Mouse (Mus musculus): ENCODE results near the gene Olfr520. TPM values are rescaled to one million over a fixed set of nuclear protein-coding genes. Genes with fewer than 3 reads are reported as not detected.
"Not testable (repeated sequence)": the region's sequence is repeated elsewhere in the genome, so short reads cannot be mapped to it uniquely, and the experiment has no call there.

The Olfr520 gene
- polyA plus RNA-seq (2016; fragmentation: Nextera tagmentation; extraction: Ambion mirVana): not detected in 2 replicates

GRCm38 (mm10) chr7:99729973-99730372 is at the start of gene Olfr520:
Olfr520 (plus strand) TSS chr7:99730273.
- H3K9me3 ChIP-seq (replicated peaks): no peaks in the 10 kb centered on the region
- 94% methylated on average over 2 of the region's 2 CpGs for WGBS
- no peak within 1 kb of the TSS for H3K4me3 ChIP-seq
- no peaks in the 10 kb centered on the region for H3K36me3 ChIP-seq
- no peaks in the 10 kb centered on the region for H3K4me1 ChIP-seq
- H3K27ac ChIP-seq: no peak within 1 kb of the TSS
- DNase-seq (ENCODE audit: low spot score): no peak
- H3K27me3 ChIP-seq (ENCODE audit: low read depth, poor library complexity, severe bottlenecking): no peaks in the 10 kb centered on the region

DNA sequence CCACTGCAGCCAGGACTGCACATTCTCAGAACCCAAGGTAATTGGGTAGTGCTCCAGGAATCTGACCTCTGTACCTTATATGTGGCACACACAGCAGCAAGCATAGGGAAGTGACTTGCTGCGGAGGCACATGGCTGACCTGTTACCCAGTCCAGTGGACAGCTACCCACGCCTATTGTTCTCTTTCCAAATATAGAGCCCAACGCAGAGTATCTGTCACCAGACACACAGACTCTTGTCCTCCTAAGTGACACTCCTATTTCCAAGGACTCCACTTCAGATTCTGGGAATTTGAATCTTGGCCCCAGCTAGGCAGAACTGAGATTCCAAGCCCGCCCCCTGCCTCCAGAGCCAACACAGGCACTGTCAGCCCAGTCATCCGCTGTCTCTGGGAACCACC is 49.3 kb upstream of the Olfr520 start:
- DNase-seq (ENCODE audit: low spot score): no peak
- WGBS: 83% methylated on average over 5 of the region's 5 CpGs

GRCm38 (mm10) chr7:99684086-99684485 is 46.0 kb upstream of the Olfr520 start:
- no peak for DNase-seq (ENCODE audit: low spot score)
- Histone ChIP-seq H3K27me3 (ENCODE audit: low read depth, poor library complexity, severe bottlenecking) (no peaks in the 10 kb centered on the region), H3K36me3 (no peaks in the 10 kb centered on the region), H3K9me3 (replicated peaks) (no peaks in the 10 kb centered on the region), H3K27ac (no peak overlapping the region), H3K4me1 (peaks cover 6% of the 10 kb centered on the region; the same call in 1 of the 2 replicates), H3K4me3 (no peak overlapping the region)
- WGBS: 74% methylated on average over 4 of the region's 4 CpGs

More for the DNA sequence above, 49.3 kb upstream of the Olfr520 start:
- H3K36me3 ChIP-seq: no peaks in the 10 kb centered on the region
- no peak overlapping the region for H3K27ac ChIP-seq
- H3K4me3 ChIP-seq: no peak overlapping the region
- H3K27me3 ChIP-seq (ENCODE audit: low read depth, poor library complexity, severe bottlenecking): no peaks in the 10 kb centered on the region
- no peaks in the 10 kb centered on the region for H3K9me3 ChIP-seq (replicated peaks)
- H3K4me1 ChIP-seq: peaks cover 6% of the 10 kb centered on the region; the same call in 1 of the 2 replicates

DNA sequence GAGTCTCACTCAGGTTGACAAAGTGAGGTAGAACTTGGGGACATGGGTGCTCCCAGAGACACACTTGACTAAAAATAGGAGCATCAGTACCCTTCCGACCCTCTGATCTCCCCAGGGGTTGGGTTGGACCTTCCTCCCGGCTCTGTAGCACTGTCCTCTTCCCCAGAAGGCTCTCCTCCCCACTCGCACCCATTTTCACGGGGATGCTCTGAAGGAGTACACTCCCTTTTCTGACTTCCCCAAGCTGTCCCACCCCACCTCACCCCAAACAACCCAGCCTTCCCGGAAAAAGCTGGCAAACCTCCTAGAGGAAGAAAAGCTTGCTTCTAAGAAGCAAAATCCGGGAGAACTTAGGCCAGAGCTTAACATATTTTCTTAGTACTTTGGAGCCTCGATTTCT is 39.3 kb upstream of the Olfr520 start:
- H3K4me3 ChIP-seq: no peak overlapping the region
- no peaks in the 10 kb centered on the region for H3K27me3 ChIP-seq (ENCODE audit: low read depth, poor library complexity, severe bottlenecking)
- H3K36me3 ChIP-seq: no peaks in the 10 kb centered on the region
- H3K9me3 ChIP-seq (replicated peaks): no peaks in the 10 kb centered on the region
- no peak for DNase-seq (ENCODE audit: low spot score)
- H3K27ac ChIP-seq: no peak overlapping the region
- 60% methylated on average over 7 of the region's 7 CpGs for WGBS
- H3K4me1 ChIP-seq: no peaks in the 10 kb centered on the region

- 61% methylated on average over 3 of the region's 3 CpGs for WGBS
- Histone ChIP-seq H3K4me3 (no peak overlapping the region), H3K27ac (no peak overlapping the region)
Observed at GRCm38 (mm10) chr7:99692396-99692795, 37.7 kb upstream of the Olfr520 start.

DNA sequence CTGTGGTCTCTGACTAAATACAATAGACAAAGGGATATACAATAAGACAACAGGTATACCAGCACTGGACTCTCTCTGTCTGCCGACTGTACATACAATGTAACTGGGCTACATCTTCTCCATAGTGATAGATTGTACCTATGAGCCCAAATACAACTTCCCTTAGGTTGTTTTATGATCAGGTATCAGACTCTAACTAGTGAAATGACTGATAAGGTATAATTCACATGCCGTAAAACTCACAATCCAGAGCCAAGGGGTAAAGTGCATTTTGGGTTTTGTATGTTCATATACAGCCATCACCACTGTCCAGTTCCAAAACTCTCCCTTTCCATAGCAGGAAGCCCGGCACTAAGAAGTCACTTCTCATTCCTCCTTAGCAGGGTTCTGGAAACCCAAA is 36.7 kb upstream of the Olfr520 start:
- H3K27me3 ChIP-seq (ENCODE audit: low read depth, poor library complexity, severe bottlenecking): no peaks in the 10 kb centered on the region
- no peak overlapping the region for H3K4me3 ChIP-seq
- H3K9me3 ChIP-seq (replicated peaks): no peaks in the 10 kb centered on the region
- 93% methylated on average over 3 of the region's 3 CpGs for WGBS
- no peak for DNase-seq (ENCODE audit: low spot score)
- H3K4me1 ChIP-seq: no peaks in the 10 kb centered on the region
- no peak overlapping the region for H3K27ac ChIP-seq
- H3K36me3 ChIP-seq: no peaks in the 10 kb centered on the region

More at GRCm38 (mm10) chr7:99692396-99692795, 37.7 kb upstream of the Olfr520 start:
- no peaks in the 10 kb centered on the region for H3K36me3 ChIP-seq
- no peaks in the 10 kb centered on the region for H3K4me1 ChIP-seq
- no peaks in the 10 kb centered on the region for H3K9me3 ChIP-seq (replicated peaks)
- no peaks in the 10 kb centered on the region for H3K27me3 ChIP-seq (ENCODE audit: low read depth, poor library complexity, severe bottlenecking)
- no peak for DNase-seq (ENCODE audit: low spot score)

DNA sequence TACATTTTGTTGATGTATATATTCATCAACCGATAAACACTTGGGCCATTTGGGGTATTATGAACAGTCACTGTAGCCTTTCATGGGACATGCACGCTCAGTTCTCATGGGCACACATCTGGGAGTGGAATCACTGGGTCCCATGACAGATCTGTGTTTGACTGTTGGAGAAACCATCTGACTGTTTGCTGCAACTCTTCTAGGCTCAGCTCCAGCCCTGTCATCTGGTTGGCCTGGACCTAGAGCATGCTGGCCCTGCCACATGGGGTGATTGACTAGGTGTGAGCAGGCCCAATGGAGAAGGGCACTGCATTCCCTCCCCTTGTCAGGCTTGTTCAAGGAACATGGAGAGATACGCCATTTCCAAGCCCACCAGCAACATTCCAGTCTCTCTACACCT is 36.1 kb upstream of the Olfr520 start:
- Histone ChIP-seq H3K4me1 (peaks cover under 1% of the 10 kb centered on the region; the same call in 1 of the 2 replicates), H3K27me3 (ENCODE audit: low read depth, poor library complexity, severe bottlenecking) (no peaks in the 10 kb centered on the region), H3K4me3 (no peak overlapping the region), H3K36me3 (no peaks in the 10 kb centered on the region), H3K27ac (no peak overlapping the region), H3K9me3 (replicated peaks) (no peaks in the 10 kb centered on the region)
- no peak for DNase-seq (ENCODE audit: low spot score)
- WGBS: 88% methylated on average over 3 of the region's 3 CpGs

GRCm38 (mm10) chr7:99694424-99694823 is 35.6 kb upstream of the Olfr520 start:
- not testable (repeated sequence) for H3K36me3 ChIP-seq; H3K27ac ChIP-seq; H3K27me3 ChIP-seq (ENCODE audit: low read depth, poor library complexity, severe bottlenecking); H3K4me1 ChIP-seq; H3K9me3 ChIP-seq (replicated peaks); H3K4me3 ChIP-seq; DNase-seq (ENCODE audit: low spot score)
- 72% methylated on average over 5 of the region's 5 CpGs for WGBS

GRCm38 (mm10) chr7:99695471-99696057 is 34.5 kb upstream of the Olfr520 start:
- peaks cover 4% of the 10 kb centered on the region; the same call in 1 of the 2 replicates for H3K4me1 ChIP-seq
- H3K4me3 ChIP-seq: no peak overlapping the region
- H3K9me3 ChIP-seq (replicated peaks): no peaks in the 10 kb centered on the region
- no peaks in the 10 kb centered on the region for H3K36me3 ChIP-seq
- no peak overlapping the region for H3K27ac ChIP-seq
- 89% methylated on average over 8 of the region's 8 CpGs for WGBS
- H3K27me3 ChIP-seq (ENCODE audit: low read depth, poor library complexity, severe bottlenecking): no peaks in the 10 kb centered on the region
- no peak for DNase-seq (ENCODE audit: low spot score)

- H3K4me3 ChIP-seq: no peak overlapping the region
- WGBS: 85% methylated on average over 3 of the region's 3 CpGs
- H3K4me1 ChIP-seq: peaks cover 16% of the 10 kb centered on the region
- no peak overlapping the region for H3K27ac ChIP-seq
- no peaks in the 10 kb centered on the region for H3K36me3 ChIP-seq
- H3K9me3 ChIP-seq (replicated peaks): no peaks in the 10 kb centered on the region
- no peak for DNase-seq (ENCODE audit: low spot score)
- H3K27me3 ChIP-seq (ENCODE audit: low read depth, poor library complexity, severe bottlenecking): no peaks in the 10 kb centered on the region
Observed at GRCm38 (mm10) chr7:99698576-99698975, 31.5 kb upstream of the Olfr520 start.

DNA sequence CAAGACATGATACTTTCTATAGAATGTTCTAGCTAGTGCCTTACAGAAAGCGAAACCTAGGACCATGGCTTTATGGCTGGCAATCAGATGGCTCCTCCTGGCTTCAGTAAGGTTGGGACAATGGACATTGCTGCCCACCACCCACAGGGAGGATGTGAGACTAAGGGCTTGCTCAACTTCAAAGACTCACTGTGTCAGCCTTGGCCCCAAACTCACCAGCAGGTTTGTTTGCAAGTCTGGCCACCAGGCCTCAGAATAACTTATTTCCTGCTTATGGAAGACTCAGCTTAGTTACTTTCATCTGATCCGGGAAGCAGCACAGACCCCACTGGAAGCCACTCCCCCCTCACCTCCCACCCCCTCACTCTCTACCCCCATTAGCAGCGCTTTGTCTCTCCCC is 31.0 kb upstream of the Olfr520 start:
- no peaks in the 10 kb centered on the region for H3K9me3 ChIP-seq (replicated peaks)
- no peak overlapping the region for H3K4me3 ChIP-seq
- no peaks in the 10 kb centered on the region for H3K36me3 ChIP-seq
- no peaks in the 10 kb centered on the region for H3K27me3 ChIP-seq (ENCODE audit: low read depth, poor library complexity, severe bottlenecking)
- H3K27ac ChIP-seq: no peak overlapping the region
- WGBS: 42% methylated on average over 3 of the region's 3 CpGs
- H3K4me1 ChIP-seq: peaks cover 16% of the 10 kb centered on the region
- no peak for DNase-seq (ENCODE audit: low spot score)

- 83% methylated on average over 3 of the region's 3 CpGs for WGBS
- H3K27ac ChIP-seq: no peak overlapping the region
- no peaks in the 10 kb centered on the region for H3K9me3 ChIP-seq (replicated peaks)
- no peaks in the 10 kb centered on the region for H3K27me3 ChIP-seq (ENCODE audit: low read depth, poor library complexity, severe bottlenecking)
- no peak overlapping the region for H3K4me3 ChIP-seq
- no peak for DNase-seq (ENCODE audit: low spot score)
- H3K36me3 ChIP-seq: no peaks in the 10 kb centered on the region
- H3K4me1 ChIP-seq: peaks cover 16% of the 10 kb centered on the region
Observed at GRCm38 (mm10) chr7:99699709-99700151, 30.3 kb upstream of the Olfr520 start.

DNA sequence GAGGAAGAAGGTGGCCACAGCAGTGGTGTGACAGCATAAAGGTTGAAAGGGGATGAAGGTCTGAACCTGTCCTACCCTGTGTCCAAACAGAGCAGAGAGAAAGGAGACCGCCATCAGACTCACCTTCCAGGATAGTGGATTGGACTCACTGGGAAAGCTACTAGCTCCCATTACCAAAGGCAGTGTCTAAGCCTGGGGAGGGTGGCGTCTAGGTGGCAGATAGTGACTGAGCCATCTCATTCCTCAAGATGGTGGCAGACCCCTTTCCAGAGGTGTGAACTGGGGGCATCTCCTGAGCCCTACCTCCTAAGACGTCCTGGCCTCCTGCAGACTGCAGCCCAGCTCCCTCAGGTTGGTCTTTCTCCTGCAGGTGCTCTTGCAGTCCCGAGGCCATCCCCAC is 29.4 kb upstream of the Olfr520 start:
- DNase-seq (ENCODE audit: low spot score): no peak
- WGBS: 70% methylated on average over 4 of the region's 4 CpGs
- H3K27me3 ChIP-seq (ENCODE audit: low read depth, poor library complexity, severe bottlenecking): no peaks in the 10 kb centered on the region
- H3K9me3 ChIP-seq (replicated peaks): no peaks in the 10 kb centered on the region
- H3K27ac ChIP-seq: no peak overlapping the region
- no peaks in the 10 kb centered on the region for H3K36me3 ChIP-seq
- H3K4me1 ChIP-seq: peaks cover 20% of the 10 kb centered on the region
- H3K4me3 ChIP-seq: no peak overlapping the region

- H3K27me3 ChIP-seq (ENCODE audit: low read depth, poor library complexity, severe bottlenecking): no peaks in the 10 kb centered on the region
- H3K4me3 ChIP-seq: no peak overlapping the region
- WGBS: 60% methylated on average over 6 of the region's 6 CpGs
- DNase-seq (ENCODE audit: low spot score): no peak
- H3K4me1 ChIP-seq: peaks cover 33% of the 10 kb centered on the region
- no peaks in the 10 kb centered on the region for H3K9me3 ChIP-seq (replicated peaks)
- H3K27ac ChIP-seq: peak overlapping the region; percentile 3; the same call in 1 of the 2 replicates
- no peaks in the 10 kb centered on the region for H3K36me3 ChIP-seq
Observed at GRCm38 (mm10) chr7:99702201-99702600, 27.9 kb upstream of the Olfr520 start.

All from limb, embryonic 10.5 days (tissue).